Mouse (Mus musculus): ENCODE data around the gene Dusp5.
A peak's percentile ranks its signal among the peaks of the same experiment; 100 is the strongest.
"Not testable (repeated sequence)": the region's sequence is repeated elsewhere in the genome, so short reads cannot be mapped to it uniquely, and the experiment has no call there.

Dusp5 gene

DNA sequence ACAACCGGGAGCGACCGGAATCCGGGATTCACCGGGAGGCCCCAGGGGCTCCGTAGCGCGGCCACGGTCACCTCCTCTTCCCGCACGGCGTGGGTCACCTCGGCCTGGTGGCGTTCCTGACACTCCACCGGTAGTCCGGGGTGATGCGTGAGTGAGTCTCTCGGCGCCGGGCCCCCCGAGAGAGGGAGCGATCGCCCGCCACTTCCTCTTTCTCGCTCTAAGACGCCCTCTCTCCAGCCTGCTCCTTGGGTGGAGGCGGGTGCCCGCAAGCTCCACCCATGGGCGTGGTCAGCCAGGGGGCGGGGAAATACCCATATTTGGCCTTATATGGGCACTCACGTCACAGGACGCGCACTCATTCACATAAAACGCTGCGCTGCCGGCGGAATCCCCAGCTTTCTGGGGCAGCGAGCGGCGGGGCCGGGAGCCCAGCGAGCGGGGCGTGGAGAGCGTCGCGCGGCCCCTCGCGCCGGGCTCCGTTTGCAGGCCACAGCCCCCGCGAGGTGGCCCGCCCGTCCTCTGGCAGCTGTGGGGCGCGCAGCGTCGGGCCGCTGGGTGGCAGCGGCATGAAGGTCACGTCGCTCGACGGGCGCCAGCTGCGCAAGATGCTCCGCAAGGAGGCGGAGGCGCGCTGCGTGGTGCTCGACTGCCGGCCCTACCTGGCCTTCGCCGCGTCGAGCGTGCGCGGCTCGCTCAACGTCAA, at the start of gene Dusp5:
Gene Dusp5, plus strand, starts transcription at position 358 of the 703 bp plus-strand sequence.
- DNase-seq, result peak; percentile 99

DNA sequence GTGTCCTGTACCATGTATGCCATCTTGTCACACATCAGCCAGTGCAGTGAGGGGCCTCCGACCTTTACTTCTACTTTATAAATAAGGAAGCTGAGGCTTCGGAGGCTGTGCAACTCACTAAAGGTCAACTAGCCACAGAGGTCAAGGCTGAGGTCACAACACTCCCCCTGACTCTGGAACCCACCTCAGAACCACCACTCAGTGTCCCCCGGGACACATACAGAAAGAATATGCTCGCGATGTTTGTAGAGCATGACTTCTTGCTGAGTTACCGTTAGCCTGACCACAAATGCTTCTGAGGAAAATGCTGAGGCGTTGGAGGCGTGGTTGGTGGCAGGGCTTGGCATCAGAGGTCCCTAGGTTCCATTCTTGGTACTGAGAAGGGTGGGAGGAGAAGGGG, 49.3 kb upstream of the Dusp5 start:
- DNase-seq, result no peak

DNA sequence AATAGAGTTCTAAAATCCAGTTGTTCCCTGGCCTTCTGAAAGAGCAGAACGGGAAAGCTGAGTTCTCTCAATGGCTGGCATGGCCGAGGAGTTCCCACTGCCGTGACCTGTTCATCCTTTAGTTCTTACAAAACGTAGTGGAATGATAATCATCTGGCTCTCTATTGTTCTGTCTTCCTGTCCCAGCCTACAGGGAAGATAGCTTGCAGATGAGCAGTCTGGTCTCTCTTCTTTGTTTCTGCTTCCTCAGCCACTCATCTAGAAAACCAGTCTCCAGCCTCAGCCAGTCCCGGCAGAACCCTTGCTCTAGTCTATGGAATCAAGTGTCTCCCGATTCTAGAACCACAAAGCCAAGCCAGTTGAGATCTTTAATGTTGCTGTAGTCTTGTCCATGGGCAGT, 46.8 kb upstream of the Dusp5 start:
- DNase-seq, result no peak

DNA sequence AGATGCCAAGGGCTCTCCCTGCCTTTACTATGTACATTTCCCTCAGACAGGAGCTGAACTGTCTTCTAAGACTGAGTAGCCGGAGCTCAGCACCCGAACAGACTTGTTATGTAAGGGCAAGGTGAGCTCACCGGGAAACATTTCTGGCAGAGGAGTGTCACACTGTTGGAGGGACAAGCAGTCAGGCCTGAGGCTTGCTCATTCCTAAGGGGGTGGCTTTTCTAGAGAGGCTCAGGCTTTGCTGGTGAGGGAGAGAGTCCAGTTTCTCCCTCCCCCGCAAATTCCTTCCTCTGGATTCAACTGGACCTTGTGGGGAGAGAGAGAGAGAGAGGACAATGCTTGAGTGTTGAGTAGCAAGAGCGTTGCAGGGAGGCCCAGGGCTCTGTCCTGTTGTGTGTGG, 46.4 kb upstream of the Dusp5 start:
- no peak for DNase-seq

DNA sequence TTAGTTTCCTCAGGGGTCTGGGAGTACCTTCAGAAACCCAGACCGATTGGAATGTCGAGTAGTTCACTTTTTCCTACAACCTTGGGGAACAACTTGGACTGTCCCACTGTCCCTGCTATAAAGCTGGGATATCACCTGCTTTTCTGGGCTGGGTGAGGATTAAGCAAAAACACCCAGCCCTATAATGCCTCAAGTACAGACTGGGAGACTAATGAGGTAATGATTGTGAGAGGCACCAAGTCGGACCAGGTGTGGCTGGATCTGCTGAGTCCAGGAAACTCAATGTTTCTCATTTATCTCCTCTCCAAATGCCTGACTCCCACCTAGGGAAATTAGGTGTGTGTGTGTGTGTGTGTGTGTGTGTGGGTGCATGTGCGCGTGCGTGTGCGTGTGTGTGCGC, 44.9 kb upstream of the Dusp5 start:
- DNase-seq, result no peak

DNA sequence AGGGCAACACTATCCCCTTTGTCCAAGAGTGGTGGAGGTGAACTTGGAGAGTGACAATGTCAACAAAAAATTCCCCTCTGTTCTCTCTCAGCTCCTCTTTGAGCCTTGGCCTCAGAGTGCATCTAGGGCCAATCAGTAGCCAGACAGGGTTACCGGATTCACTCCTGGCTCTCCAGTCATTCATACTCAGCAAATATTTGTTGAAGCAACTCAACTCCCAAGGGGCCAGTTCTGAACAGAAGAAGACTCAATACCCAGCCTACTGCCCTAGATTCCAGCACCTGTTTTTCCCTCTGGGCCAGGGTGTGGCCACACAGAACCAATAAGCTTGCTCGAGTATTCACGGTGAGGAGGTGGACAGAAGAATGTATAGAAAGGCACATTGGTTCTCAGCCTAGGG, 44.0 kb upstream of the Dusp5 start:
- no peak for DNase-seq

DNA sequence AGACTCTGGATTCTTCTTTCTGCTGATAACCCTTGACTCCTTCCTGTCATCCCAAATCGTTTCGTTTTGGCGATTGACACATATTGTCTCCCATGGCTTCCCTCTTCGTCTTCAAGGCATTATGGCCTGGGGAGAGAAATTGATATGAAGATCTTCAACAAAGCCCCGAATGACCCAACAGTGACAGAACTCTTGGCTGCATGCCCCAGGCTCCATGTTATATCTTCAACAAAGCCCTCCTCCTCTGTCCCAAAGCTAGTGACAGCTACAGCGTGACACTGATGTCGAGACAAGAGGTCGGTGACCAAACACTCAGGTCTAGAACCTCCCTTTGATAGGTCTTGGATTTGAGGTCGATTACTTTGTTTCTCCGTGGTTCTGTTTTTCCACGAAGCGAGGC, 39.7 kb upstream of the Dusp5 start:
- no peak for DNase-seq

DNA sequence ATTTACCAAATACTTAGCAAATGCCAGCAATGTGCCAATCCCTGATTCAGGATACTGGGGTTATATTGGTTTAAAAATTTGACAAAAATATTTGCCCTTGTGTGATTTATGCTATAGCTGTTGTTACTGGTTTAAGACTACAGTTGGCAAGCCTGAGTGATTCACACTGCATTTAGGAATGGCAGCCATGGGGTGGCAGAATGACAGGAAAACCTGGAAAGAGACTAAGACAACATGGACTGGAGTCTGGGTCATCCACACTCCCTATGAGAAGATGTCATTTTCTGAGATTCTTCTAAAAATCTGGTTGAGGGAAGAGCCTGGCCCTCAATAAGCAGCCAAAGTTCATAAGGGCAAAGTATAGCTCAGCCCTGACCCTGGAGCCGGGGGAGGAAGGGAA, 39.0 kb upstream of the Dusp5 start:
- DNase-seq, result no peak

DNA sequence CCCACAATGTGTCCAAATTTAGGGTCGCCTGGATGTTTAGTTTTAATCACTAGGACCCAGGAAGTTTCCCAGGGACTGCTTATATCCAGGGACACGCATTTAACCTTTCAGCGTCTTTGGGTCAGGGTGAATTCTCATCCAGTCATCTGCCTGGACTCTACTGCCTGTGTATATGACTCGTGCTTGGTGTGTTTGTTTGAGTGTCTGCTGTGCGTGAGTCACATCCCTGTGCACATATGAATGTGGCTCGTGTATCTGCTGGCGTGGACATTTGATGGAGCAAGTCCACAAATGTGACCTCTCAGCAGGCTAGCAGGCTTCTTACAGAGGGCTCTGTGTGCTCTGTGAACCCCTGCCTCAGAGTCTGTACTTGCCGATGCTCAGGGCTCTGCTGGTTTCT, 38.0 kb upstream of the Dusp5 start:
- no peak for DNase-seq

DNA sequence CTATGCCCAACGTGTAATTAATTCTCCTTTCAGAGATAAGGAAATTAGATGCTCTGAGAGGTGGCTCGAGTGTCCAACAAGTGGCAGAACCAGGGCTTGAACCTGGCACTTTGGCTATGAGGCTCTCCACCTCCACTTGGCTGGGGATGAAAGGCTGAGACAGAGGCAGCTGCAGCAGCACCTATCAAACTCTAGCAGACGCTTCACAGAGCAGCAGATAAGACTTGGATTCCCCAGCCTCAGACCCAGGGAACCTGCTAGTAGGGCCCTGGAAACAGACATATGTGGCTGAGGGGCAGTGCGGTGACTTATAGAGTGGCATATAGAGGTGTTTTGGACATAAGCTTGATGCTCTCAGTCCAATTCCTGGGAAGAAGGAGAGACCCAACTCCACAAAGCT, 36.4 kb upstream of the Dusp5 start:
- no peak for DNase-seq

DNA sequence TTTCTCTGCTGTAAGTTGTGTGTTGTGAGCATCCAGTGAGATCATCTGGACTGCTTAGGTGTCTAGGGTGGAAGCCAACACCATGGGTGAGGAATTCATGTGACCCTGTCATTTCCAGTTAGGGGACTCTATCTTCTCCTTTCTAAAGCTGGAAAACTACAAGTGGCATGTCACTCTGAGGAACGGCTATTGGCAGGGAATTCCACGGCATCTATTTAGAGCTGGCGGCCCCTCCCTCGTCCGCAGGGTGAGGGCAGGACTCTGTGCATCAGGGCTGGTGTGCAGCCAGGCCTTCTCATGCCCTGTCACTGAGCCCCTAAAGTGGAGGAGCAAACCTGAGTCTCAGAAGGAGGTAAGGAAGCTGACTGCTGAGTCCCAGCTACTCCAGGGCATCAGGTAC, 35.0 kb upstream of the Dusp5 start:
- no peak for DNase-seq

DNA sequence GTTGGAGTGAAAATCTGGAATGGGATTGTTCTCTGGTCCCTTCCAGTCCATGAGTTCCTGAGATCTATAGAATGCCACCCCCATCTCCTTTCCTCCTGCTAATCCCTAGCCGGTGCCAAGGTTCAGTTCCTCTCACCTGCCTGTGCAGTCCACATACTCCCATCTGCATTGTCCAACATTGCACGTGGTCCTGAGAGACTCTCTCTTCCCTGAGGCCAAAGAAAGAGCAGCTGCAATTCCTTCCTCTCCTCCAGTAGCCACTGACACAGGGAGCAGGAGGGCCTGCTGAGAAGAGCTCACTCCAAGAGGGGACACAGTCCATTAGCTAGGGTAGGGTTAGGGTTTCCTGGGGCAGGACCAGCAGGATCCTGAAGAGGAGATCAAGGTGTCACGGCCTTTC, 31.0 kb upstream of the Dusp5 start:
- DNase-seq, result no peak

DNA sequence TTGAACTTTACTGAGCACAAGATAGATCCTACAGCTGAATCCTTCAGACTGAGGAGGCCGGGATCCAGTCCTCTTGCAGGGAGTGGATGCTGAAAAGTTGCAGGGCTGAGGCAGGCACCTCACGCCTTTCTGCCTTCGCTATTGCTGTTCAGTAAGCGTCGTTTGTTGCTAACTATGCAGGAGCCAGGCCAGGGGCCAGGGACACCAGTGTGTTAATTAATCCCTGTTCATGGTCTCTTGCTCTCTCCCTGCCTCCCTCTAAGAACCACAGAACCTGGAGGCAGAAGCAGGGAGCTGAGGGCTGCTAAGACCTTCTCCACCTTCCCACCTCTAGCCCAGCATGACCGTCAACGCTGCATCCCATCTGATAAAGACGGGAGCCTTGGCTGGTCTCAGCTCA, 29.9 kb upstream of the Dusp5 start:
- no peak for DNase-seq

DNA sequence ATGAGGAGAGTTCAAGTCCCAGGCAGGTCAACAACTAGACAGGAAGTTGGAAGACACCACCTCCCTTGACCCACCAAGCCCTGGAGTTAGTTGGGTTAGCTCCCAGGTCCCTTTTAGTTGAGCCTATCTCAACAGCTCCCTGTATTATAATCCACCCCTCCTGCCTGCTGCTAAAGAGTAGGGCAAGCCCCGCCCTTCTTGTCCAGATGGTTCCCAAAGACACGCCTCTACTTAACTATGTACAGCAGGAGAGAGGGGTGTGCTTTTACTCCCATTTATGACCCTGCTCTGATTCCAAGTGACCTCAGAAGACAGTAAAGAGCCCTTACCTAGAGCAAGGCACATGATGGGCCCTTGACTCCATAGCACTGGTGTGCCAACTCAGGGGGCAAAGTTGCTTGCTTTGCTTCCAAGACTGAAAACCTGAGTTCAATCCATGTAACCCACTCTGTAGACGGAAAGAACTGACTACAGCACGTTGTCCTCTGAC, 29.4 kb upstream of the Dusp5 start:
- no peak for DNase-seq

DNA sequence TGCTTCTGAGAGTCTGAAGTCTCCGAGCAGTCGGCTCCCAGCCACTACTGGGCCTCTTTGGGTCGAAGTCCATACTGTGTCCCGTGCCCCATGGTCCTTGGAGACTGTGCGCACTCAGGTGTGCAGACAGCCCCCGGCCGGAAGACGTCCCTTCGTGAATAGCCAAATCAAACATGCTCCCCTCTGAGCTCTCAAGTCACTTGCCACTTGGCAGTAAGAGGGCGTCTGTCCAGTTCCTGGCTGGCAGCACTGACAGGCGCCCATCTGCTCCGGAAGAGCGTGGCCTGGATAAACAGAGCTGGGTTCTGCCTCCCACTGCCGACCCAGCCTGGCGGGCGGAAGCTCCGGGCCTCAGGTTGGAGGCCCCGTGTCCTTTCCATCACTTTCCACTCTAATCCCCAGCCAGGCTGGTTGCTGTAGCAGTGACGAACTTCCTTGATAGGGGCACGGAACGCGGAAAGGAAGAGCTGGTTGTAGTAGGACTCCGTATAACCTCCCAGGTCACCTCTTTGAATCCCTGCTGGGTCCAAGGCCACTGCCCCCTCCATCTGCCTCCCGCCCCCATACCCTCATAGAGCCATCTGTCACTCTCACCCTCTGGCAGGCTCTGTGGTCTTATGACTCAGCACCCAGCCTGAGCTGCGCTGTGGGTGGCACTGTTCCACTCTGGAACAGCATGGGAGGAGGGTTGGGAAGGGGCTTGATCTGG, 28.5 kb upstream of the Dusp5 start:
- DNase-seq, result peak; percentile 59

DNA sequence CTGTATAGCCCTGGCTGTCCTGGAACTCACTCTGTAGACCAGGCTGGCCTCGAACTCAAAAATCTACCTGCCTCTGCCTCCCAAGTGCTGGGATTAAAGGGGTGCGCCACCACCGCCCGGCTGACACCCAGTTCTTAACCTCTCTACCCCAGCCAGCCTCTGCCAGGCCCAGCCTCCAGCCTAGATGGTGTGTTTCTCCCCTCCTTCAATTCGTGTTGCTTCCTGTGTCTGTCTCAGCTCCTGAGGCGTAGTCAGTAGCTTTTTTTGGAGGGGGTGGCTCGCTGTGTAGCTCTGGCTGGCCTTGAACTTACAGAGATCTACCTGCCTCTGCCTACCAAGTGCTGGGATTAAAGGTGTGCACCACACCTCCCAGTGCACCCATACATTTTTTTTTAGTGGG, 27.7 kb upstream of the Dusp5 start:
- not testable (repeated sequence) for DNase-seq

DNA sequence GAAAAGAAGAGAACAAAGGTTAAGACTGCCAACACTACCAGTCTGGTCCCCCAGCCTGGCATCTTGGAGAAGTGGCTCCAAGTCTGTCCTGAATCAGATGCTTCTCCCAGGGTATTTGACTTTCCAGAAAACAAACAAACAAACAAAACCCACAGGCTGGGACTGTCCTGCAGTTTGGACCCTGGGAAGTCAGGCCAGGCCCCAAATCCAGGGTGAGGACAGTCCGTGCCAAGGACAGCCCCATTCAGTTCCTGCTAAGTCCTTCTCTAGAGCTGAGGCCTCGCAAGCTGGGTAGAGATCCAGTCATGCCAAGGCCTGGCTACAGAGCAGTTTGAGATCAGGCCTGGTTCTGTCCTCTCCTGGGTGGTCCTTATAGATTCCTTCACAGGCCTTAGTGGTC, 27.1 kb upstream of the Dusp5 start:
- no peak for DNase-seq

DNA sequence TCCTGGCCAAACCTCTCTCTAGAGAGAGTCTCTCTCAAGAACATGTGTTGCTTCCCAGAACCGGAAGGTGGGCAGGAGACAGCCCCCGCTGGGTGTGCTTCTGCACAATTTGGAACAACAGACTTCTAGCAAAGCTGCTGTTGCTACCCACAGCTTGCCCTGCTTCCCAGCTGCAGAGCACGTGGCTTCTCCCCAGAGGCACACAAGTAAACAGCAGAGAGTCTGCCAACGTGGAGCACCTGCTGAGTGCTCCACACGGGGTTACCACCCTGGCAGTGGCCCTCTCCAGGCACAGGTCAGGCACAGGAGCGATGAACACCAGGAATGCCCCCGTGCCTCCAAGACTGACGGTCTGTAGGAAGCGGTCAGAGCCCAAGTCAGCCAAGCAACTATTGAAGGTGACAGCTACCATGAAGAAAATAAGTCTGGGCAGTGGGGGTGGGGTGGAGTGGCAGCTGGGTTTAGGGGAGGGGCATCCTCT, 26.0 kb upstream of the Dusp5 start:
- no peak for DNase-seq

DNA sequence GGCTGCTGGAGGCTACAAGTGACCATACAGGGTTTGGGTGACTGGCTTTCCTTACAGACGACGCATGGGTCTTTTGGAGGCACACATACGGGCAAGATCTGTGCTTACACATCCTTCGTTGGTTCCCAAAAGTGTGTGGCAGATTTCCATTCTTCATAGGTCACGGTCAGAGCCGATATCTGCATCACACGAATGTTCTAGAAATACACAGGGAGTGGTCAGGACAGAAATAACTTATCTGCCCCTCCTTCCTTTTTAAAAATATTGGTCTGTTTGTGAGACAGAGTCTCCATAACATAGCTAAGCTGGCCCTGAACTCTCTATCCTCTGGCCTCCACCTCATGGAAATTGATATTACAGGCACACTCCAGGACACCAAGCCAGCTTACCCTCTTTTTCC, 24.7 kb upstream of the Dusp5 start:
- no peak for DNase-seq

DNA sequence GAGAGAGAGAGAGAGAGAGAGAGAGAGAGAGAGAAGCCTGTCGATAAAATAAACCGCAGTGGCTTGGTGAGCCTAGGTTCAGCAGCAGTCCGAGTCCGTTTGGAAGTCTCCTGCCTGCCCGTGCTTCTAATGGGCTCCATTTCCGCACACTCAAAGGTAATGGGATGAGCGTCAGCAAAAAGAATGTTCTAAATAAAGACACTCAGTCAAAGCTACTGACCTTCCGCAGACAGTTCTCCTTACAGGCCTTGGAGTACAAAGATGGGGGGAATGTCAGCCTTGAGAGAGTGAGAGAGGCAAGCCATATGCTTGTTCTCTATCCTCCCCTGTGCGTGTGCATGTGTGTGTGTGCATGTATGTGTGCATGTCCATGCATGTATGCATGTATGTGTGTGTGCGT, 23.2 kb upstream of the Dusp5 start:
- DNase-seq, result no peak

DNA sequence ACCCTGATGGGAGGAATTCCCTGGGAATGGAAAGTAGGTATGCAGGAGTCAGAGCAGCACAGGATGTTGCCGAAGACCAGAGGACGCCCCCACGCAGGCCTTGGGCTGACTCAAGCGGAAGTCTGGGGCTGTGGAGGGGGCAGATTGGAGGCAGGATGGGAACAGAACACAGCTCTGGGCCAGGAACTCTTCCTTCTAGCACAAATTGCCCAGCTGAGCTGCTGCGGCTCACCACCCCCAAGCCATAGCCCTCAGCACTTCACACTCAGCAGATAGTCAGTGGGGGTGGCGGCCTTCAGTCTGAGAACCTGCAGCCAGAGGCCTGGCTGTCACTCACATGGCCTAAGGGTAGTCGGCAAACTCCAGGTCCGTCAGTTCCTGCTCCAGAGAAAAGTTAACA, 21.4 kb upstream of the Dusp5 start:
- no peak for DNase-seq

DNA sequence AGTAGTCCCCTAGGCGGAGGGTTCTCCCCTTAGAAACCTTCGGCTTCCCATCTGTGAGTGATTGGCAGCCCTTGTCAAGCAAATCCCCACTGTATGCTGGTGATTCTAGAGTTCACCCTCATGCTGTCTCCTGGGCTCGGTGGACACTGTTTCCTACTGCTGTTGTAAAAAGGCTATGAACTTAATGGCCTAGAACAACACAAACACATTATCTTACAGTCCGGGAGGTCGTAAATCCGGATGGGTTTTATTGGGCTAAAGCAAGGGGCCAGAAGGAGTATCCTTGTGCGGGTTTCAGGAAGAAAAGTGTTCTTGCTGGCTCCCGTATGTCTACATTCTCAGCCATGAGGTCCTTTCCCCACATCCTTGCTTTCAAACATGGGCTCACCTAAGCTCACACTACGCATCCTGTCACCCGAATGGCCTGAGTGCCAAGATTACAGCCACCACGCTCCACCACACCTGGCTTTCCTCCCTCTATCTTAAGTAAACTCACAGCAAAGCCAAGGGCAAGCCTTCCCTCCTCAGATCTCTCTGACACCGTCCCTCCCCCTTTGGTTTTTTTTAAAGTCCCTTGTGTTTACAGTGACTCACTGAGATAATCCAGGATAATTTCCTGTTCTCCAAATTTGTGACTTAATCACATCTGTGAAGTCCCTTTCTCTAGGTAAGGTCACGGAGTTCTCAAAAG, 17.5 kb upstream of the Dusp5 start:
- DNase-seq, result no peak

DNA sequence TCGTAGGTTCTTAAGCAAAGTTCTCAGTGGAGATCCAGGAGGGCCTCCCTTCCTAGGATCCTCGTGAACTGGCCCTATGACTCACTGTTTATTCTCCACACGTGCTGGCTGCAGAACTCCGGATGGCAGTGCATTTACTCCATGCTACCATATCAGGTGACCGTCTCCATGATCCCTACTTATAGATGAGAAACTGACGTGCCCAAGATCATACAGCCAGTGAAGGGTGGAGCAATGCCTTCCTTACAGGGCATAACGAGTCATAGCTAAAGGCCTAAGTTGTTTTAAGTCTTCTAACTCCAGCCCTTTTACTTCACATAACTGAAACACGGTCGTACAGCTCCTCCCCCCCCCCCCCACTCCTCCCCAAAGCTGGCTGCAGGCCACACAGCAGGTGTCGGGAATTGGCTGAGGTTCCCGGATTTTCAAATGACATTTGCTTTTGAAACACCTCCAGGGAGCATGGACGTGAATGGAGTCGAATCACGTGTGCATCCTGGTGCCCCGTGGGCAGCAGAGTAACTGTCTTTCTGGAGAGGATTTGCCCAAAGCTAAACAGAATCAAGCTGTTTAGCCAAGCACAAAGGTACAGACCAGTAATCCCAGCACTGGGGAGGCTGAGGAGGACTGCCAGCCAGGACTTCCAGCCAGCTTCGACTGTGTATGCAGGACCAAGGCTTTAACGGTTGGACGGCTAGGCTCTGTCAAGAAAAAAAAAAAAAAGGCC, 11.4 kb upstream of the Dusp5 start:
- DNase-seq, result no peak
